Mouse (Mus musculus): ENCODE data around the gene Vmn2r18. TPM values are rescaled to one million over a fixed set of nuclear protein-coding genes. Genes with fewer than 3 reads are reported as not detected.

Gene Vmn2r18
- total RNA-seq (2023) = not detected

GRCm38 (mm10) chr5:151605921-151606320, at the start of gene Vmn2r18:
Vmn2r18 (minus strand) TSS chr5:151606021.

GRCm38 (mm10) chr5:151650700-151651410, 45.0 kb upstream of the Vmn2r18 start, which contains the start of gene Rfc3:
Rfc3 (minus strand) TSS chr5:151651242.

Other genes starting within 250 kb of the Vmn2r18 start
- not detected for gene Gm42906, start 177.9 kb downstream of the Vmn2r18 start, total RNA-seq (2023)
- 10 to 100 TPM; 26.9 to 33.5 TPM for gene Rfc3, start 45.2 kb upstream of the Vmn2r18 start, total RNA-seq (2023)

Measured in B cell, adult 67 days (primary cell).